Mouse (Mus musculus): ENCODE data around the gene Bcas3.
"Not testable (repeated sequence)": the region's sequence is repeated elsewhere in the genome, so short reads cannot be mapped to it uniquely, and the experiment has no call there.

The Bcas3 gene

DNA sequence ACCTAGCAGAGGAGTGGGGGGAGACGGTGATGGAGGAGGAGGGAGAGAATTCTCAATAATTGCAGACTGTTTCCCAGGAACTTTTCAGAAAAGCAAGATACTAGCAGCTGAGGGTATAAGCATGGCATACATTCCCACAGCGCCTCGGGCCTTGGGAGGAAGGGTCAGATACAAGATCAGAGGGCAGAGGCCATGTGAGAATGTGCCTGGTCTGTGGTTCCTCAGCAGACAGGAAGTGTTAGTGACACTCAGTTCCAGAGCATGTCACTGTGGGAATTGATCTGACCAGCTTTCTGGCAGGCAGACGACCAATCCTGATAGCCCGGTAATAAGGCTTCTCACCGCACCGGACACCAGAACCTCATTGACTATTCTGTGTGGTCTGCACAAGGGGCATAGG, 357.2 kb downstream of the Bcas3 start:
- in situ Hi-C loops (cut with MboI, MseI), result no loop called here

DNA sequence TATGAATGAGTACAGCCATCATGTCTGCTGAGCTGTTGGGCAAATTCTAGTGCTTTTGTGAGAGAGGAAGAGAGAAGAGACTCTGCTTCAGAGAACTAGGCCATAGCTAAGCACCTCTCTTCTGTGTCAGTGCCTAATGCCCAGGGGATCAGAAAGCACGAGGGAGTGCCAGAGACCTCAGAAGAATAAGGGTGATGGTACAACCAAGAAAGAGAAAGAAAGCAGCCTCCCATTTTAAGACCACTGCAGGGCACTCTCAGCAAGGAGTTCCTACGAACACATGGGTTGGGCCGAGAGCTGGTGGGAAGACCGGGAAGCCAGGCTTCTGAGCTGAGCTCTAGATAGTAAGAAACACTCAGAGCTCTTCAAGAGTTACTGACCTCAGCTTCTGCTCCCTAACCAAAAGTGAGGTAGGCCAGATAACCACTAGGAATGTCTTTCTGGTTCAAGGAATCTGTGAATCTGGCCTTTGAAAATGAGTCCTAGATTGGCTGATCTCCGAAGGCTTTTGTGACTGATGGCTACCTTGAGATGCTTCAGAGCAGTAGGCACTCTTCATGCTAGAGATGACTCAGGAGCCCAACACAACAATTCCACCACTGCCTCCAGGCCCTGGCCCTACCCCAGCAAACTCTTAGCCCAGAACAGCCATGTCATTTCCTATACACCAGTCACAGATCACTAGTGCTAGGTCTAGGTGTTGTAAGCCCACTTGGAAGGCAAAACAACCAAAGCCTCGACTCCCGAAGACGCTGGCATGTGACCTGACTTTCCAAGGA, 359.2 kb downstream of the Bcas3 start:
- in situ Hi-C loops (cut with MboI, MseI), result no loop called here

DNA sequence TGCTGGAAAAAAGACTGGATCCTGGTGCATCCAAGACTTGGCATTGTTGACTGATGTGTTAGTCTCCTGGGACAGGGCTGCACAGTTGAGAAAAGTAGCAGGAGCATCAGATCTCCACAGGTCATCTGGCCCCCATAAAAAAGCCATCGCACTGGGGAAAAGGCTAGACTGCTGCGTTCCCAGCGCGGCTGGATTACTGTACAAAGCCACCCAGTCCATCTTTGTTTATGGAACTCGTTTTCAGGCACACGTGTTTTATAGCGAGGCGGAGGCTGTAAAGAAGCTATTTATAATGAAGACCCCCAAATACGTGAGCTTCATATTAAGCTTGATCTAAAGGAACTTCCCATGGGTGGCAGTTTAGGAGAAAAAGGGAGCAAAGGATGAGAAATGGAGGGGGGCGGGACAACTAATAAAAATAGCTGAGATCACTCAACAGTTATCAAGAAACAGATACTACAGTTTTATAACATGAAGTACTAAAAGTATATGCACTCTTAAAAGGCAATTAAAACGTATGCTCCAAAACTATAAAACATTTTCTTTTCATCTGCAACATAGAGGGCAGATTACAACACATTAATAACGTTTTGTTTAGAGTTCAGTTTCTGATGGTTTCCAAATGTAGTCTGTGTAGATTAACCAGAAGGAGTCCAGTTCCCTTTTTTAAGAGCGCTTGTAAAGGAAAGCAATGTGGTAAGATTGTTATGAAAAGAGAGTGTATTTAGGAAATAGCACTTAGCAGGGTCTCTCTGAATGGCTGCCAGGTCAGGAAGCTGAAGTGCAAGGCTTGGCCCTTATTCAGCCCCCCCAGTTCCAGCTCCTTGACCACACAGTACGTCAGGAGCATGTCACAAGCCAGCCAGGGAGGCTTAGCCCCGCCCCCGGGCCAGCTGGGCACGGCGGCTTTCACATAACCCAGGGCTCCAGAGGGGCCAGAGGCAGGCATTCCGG, 360.2 kb downstream of the Bcas3 start:
- in situ Hi-C loops (cut with MboI, MseI), result no loop called here

DNA sequence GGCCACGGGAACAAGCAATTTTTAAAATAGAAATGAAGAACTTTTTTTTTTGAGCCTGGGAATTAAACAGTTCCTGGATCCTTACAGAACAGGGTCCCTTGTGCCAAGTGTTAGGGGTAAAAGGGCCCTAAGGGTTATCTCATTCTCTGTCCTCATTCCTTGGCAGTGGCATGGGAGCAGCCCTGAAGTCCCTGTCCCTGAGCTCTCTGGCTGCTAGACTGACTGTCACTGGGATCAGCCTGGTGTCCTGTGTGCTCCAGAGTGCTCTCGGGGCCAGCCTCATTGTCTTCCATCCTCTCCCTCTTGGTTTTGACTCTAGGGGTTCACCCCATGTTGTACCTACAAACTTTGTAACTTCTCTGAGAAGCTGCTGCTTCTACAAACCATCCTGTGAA, 360.8 kb downstream of the Bcas3 start:
- in situ Hi-C loops (cut with MboI, MseI), result no loop called here

GRCm38 (mm10) chr11:85714312-85714931, 361.5 kb downstream of the Bcas3 start:
- in situ Hi-C loops (cut with MboI, MseI), result no loop called here

DNA sequence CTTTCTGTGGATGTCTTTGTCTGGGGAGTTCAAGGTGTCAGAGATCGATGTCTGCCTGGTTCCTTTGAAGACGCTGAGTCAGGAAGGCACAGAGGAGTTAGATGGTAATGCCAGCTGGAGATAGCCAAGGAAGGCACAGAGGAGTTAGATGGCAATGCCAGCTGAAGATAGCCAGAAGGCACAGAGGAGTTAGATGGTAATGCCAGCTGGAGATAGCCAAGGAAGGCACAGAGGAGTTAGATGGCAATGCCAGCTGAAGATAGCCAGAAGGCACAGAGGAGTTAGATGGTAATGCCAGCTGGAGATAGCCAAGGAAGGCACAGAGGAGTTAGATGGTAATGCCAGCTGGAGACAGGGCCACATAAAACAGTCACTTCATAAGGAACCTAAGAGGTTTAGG, 363.8 kb downstream of the Bcas3 start:
- in situ Hi-C loops (cut with MboI, MseI), result not testable (repeated sequence)

DNA sequence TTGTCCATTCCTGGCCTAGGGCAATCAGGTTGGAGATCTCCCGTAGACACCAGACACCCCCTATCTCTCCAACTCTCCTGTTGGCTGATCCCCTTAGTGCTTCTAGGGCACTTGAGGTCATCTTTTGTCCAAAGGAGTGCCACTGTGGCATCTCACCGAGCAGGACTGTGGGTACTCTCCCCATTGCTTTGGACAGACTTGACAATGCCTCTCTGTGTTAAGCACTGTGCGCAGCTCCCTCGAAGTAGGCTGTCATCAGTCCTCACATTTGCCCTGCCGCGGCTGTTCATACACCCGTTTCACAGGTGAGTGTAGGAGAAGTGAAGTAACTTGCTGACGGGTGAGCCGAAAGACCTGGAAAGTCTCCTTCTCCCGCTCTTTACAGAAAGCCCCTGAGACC, 366.1 kb downstream of the Bcas3 start:
- in situ Hi-C loops (cut with MboI, MseI), result no loop called here

- in situ Hi-C loops (cut with MboI, MseI), result no loop called here
These were observed 366.8 kb downstream of the Bcas3 start for GRCm38 (mm10) chr11:85719766-85720165.

GRCm38 (mm10) chr11:85720269-85720773, 367.4 kb downstream of the Bcas3 start:
- in situ Hi-C loops (cut with MboI, MseI), result no loop called here

GRCm38 (mm10) chr11:85721986-85722385, 369.0 kb downstream of the Bcas3 start:
- in situ Hi-C loops (cut with MboI, MseI), result no loop called here

GRCm38 (mm10) chr11:85724159-85724558, 371.2 kb downstream of the Bcas3 start:
- in situ Hi-C loops (cut with MboI, MseI), result no loop called here

- in situ Hi-C loops (cut with MboI, MseI), result no loop called here
These were observed 376.8 kb downstream of the Bcas3 start for GRCm38 (mm10) chr11:85729725-85730124.

GRCm38 (mm10) chr11:85732462-85733012, 379.6 kb downstream of the Bcas3 start:
- in situ Hi-C loops (cut with MboI, MseI), result no loop called here

DNA sequence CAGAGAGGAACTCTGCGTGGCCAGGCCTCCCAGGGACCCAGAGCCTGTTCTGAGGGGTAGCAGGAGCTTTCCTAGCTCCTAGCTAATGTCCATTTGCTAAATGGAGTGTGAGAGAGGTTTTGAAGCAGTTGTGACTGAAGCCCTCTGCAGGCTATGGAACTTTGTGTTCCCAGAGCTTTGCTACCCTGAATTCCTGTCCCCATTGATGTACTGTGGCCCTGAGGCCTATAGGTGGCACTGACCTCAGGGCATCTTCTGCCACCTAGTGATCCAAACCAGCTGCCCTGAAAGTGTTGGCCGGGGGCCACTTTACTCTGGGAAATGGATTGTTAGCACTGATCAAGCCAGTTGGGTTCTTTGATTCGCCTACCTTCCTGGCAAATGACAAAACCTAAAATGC, 380.6 kb downstream of the Bcas3 start:
- in situ Hi-C loops (cut with MboI, MseI), result no loop called here

GRCm38 (mm10) chr11:85734317-85735211, 381.6 kb downstream of the Bcas3 start:
- in situ Hi-C loops (cut with MboI, MseI), result no loop called here

DNA sequence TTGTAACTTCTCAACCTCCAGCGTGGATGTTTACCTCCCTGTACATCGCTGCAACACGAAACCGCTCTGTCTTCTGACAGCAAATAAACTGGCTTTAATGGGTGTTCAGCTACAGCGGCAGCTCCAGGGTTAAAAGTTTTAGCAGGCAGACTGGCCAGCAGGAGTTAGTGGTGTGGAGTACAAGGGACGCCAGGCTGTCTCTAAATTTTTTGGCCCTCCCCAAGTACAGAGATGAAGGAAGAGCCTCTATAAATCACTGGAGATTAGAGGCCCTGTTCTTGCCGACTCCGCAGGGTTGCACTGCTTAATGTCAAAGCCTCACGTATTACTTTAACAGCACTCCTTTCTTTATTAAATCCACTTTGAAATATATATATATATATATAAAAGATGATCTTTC, 384.3 kb downstream of the Bcas3 start:
- in situ Hi-C loops (cut with MboI, MseI), result no loop called here

GRCm38 (mm10) chr11:85737893-85738292, 384.9 kb downstream of the Bcas3 start:
- in situ Hi-C loops (cut with MboI, MseI), result no loop called here

- in situ Hi-C loops (cut with MboI, MseI), result no loop called here
These were observed 385.6 kb downstream of the Bcas3 start for GRCm38 (mm10) chr11:85738585-85738984.

DNA sequence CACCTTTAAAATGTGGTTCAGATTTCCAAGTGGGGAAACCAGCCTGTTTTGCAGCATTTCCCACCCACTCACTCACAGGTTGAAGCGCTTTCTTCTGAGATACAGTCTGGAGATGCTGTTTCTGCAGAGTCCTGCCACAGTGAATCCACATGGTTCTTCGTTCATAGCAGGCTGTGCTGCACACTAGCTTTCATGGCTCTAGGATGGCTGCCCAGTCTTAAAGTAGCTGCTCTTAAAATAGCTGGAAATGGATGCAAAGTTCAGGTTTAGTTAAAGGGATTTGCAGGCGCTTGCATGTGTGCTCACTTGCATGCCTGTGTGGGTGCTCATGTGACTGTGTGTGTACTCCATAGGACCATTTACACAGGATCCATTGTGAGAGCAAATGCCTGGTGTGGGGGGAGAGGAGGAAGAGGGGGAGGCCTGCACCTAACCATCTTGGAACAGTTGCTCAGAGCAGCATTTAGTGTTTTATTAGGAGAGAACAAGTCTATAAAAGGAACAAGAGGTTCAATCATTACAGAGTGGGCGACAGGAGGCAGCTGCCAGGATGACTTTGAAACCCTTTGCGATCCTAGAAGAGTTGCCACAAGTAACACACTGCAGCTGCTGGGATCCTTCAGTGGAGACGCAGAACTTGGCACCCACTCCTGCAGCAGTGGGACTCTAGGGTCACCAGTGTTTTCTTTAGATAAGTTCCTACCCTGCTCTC, 386.5 kb downstream of the Bcas3 start:
- in situ Hi-C loops (cut with MboI, MseI), result no loop called here

- in situ Hi-C loops (cut with MboI, MseI), result no loop called here
These were observed 393.4 kb downstream of the Bcas3 start for GRCm38 (mm10) chr11:85746373-85746772.

Measured in T-helper 1 cell (primary cell).